Mouse (Mus musculus): ENCODE results near the gene Fbxl17.

- no peak for TF ChIP-seq CTCF (IDR thresholded peaks at IDR 0.05; ENCODE audit: borderline replicate concordance, control insufficient read depth, extremely low read depth, insufficient read depth, low read length, poor library complexity)
- no peak for TF ChIP-seq POLR2A (IDR thresholded peaks at IDR 0.05; ENCODE audit: control insufficient read depth, extremely low read depth, insufficient read depth, low read length, poor library complexity)
Measured at GRCm38 (mm10) chr17:63405471-63405870, 94.3 kb downstream of the Fbxl17 start.
